Comparison of ENCODE assay signal across 9 mouse cellular contexts in genomic region chr6:125312581-125313355, GRCm38 (mm10). TPM values are rescaled to one million over a fixed set of nuclear protein-coding genes. Genes with fewer than 3 reads are reported as not detected.
A peak's percentile ranks its signal among the peaks of the same experiment; 100 is the strongest.
DNase-seq lines count a peak whose midpoint lies in the region; ATAC-seq and TF ChIP-seq lines count a peak whose summit lies in the region.
"Had no signal": no experiment of that assay in that cellular context is flagged by ENCODE, and none has a peak within 500 bp of the region (broad histone marks: within the 10 kb centered on the region; RNA-seq: fewer than 3 reads in every experiment).

No protein-coding gene starts in this region.

- no peak for TF ChIP-seq CTCF in bone marrow, adult 2 months (IDR thresholded peaks at IDR 0.05; ENCODE audit: control insufficient read depth, insufficient read depth, low read length)
- TF ChIP-seq CTCF in liver, postnatal 0 days (IDR thresholded peaks at IDR 0.05; ENCODE audit: low read depth): no peak
- no peak for TF ChIP-seq CTCF in stomach, postnatal 0 days (IDR thresholded peaks at IDR 0.05; ENCODE audit: low read depth)

- ATAC-seq in hindbrain, embryonic 13.5 days (ENCODE audit: low FRiP score): 0 out of 2 replicates have a peak, but pooled peaks have one; percentile 6
- no peak for ATAC-seq in liver, postnatal 0 days
- ATAC-seq in stomach, postnatal 0 days (ENCODE audit: low FRiP score, low TSS enrichment): no peak

- no peaks in the 10 kb centered on the region; the same call in 1 of the 2 replicates for H3K4me1 ChIP-seq in bone marrow, adult 2 months (ENCODE audit: control insufficient read depth, insufficient read depth, low read length)
- peaks cover 30% of the 10 kb centered on the region for H3K4me1 ChIP-seq in hindbrain, embryonic 13.5 days (replicated peaks)
- peaks cover 16% of the 10 kb centered on the region for H3K4me1 ChIP-seq in liver, postnatal 0 days (ENCODE audit: insufficient read depth)
- peaks cover 19% of the 10 kb centered on the region for H3K4me1 ChIP-seq in stomach, postnatal 0 days (replicated peaks; ENCODE audit: control insufficient read depth, insufficient read depth)

- H3K36me3 ChIP-seq in hindbrain, embryonic 13.5 days: no peaks in the 10 kb centered on the region
- H3K36me3 ChIP-seq in liver, postnatal 0 days (replicated peaks; ENCODE audit: insufficient read depth, low read length): peaks cover 8% of the 10 kb centered on the region
- H3K36me3 ChIP-seq in stomach, postnatal 0 days (ENCODE audit: control insufficient read depth, insufficient read depth, low read length): peaks cover 9% of the 10 kb centered on the region

- 57% methylated on average over 22 of the region's 22 CpGs for WGBS in bone marrow, adult 2 months
- 66% methylated on average over 22 of the region's 22 CpGs for WGBS in hindbrain, embryonic 13.5 days
- WGBS in liver, postnatal 0 days (ENCODE audit: insufficient replicate concordance): 45% methylated on average over 22 of the region's 22 CpGs
- WGBS in stomach, postnatal 0 days: 41% methylated on average over 22 of the region's 22 CpGs

- peaks cover 9% of the 10 kb centered on the region; the same call in 1 of the 2 replicates for H3K27me3 ChIP-seq in hindbrain, embryonic 13.5 days
- H3K27me3 ChIP-seq in liver, postnatal 0 days (ENCODE audit: insufficient read depth, low read length): no peaks in the 10 kb centered on the region
- no peaks in the 10 kb centered on the region for H3K27me3 ChIP-seq in stomach, postnatal 0 days (ENCODE audit: control insufficient read depth, insufficient read depth, low read length)

- H3K9me3 ChIP-seq in hindbrain, embryonic 13.5 days: no peaks in the 10 kb centered on the region
- H3K9me3 ChIP-seq in liver, postnatal 0 days (ENCODE audit: low read length): no peaks in the 10 kb centered on the region
- H3K9me3 ChIP-seq in stomach, postnatal 0 days (ENCODE audit: control insufficient read depth, low read length): no peaks in the 10 kb centered on the region

- H3K4me2 ChIP-seq in hindbrain, embryonic 13.5 days: peak overlapping the region; percentile 60
- peak overlapping the region; percentile 81 for H3K4me2 ChIP-seq in liver, postnatal 0 days (ENCODE audit: low read depth, low read length)
- peak overlapping the region; percentile 89 for H3K4me2 ChIP-seq in stomach, postnatal 0 days (replicated peaks; ENCODE audit: low read depth)

- H3K4me3 ChIP-seq in bone marrow, adult 2 months (replicated peaks; ENCODE audit: control insufficient read depth, low read depth, low read length): peak overlapping the region; percentile 83
- peak overlapping the region; percentile 36 for H3K4me3 ChIP-seq in hindbrain, embryonic 13.5 days
- H3K4me3 ChIP-seq in liver, postnatal 0 days (ENCODE audit: low read depth, low read length): peak overlapping the region; percentile 68
- peak overlapping the region; percentile 84 for H3K4me3 ChIP-seq in stomach, postnatal 0 days (ENCODE audit: low read depth, low read length)

- peak overlapping the region; percentile 68 for H3K27ac ChIP-seq in bone marrow, adult 2 months (ENCODE audit: control insufficient read depth, insufficient read depth, low read depth, low read length, poor library complexity)
- H3K27ac ChIP-seq in hindbrain, embryonic 13.5 days: no peak overlapping the region
- H3K27ac ChIP-seq in liver, postnatal 0 days (ENCODE audit: low read depth): peak overlapping the region; percentile 88
- peak overlapping the region; percentile 93 for H3K27ac ChIP-seq in stomach, postnatal 0 days (replicated peaks)

- peak overlapping the region; percentile 72 for H3K9ac ChIP-seq in hindbrain, embryonic 13.5 days
- peak overlapping the region; percentile 88 for H3K9ac ChIP-seq in liver, postnatal 0 days (replicated peaks)
- peak overlapping the region; percentile 98 for H3K9ac ChIP-seq in stomach, postnatal 0 days (ENCODE audit: low read length)

- no peak for TF ChIP-seq POLR2A in bone marrow, adult 2 months (IDR thresholded peaks at IDR 0.05; ENCODE audit: borderline replicate concordance, control insufficient read depth, low read depth, low read length)

- DNase-seq in embryo, embryonic 10.5 days (ENCODE audit: low spot score): peak; percentile 24
- DNase-seq in embryo, embryonic 11 days: no peak
- DNase-seq in liver, postnatal 0 days: no peak
- DNase-seq in stomach, postnatal 0 days (ENCODE audit: low spot score): no peak
- DNase-seq in layer of hippocampus, postnatal 36 days: no peak
- no peak for DNase-seq in urinary bladder, adult 2 months (ENCODE audit: low spot score)

- TF ChIP-seq EP300 in liver, postnatal 0 days (IDR thresholded peaks at IDR 0.05; ENCODE audit: low read depth): no peak
- TF ChIP-seq EP300 in stomach, postnatal 0 days (optimal IDR thresholded peaks at IDR 0.05): no peak

RNA-seq across cellular contexts. Expression of gene Ltbr, which starts 0.9 kb away (rescaled TPM):
- polyA plus RNA-seq in bone marrow, adult 2 months (2011; ENCODE audit: insufficient read depth, insufficient read length, low replicate concordance, missing spikeins): 12.4 and 23.2 TPM in 2 replicates
- 13.5 and 15.2 TPM in 2 replicates for polyA plus RNA-seq in hindbrain, embryonic 13.5 days (2015; fragmentation: Nextera tagmentation; extraction: Ambion mirVana)
- polyA plus RNA-seq in liver, postnatal 0 days (2015; fragmentation: Nextera tagmentation; extraction: Ambion mirVana): 31.8 TPM in 2 replicates
- 71.5 and 73.0 TPM in 2 replicates for polyA plus RNA-seq in stomach, postnatal 0 days (2015; fragmentation: Nextera tagmentation; extraction: Ambion mirVana)
- 1 to 10 TPM; 6.9 to 7.0 TPM for total RNA-seq in layer of hippocampus, postnatal 36 days (2021)
- polyA plus RNA-seq in urinary bladder, adult 2 months (2012; rRNA removed): 101 and 118 TPM in 2 replicates

RNA-seq across cellular contexts. Expression of gene Scnn1a, which starts 7.7 kb away (rescaled TPM):
- polyA plus RNA-seq in bone marrow, adult 2 months (2011; ENCODE audit: insufficient read depth, insufficient read length, low replicate concordance, missing spikeins): 1.7 and 5.6 TPM in 2 replicates
- polyA plus RNA-seq in hindbrain, embryonic 13.5 days (2015; fragmentation: Nextera tagmentation; extraction: Ambion mirVana): 0.29 and 0.31 TPM in 2 replicates
- polyA plus RNA-seq in liver, postnatal 0 days (2015; fragmentation: Nextera tagmentation; extraction: Ambion mirVana): 0.76 and 1.1 TPM in 2 replicates
- 18.5 and 20.6 TPM in 2 replicates for polyA plus RNA-seq in stomach, postnatal 0 days (2015; fragmentation: Nextera tagmentation; extraction: Ambion mirVana)
- 1 to 10 TPM; 4.1 to 4.3 TPM for total RNA-seq in layer of hippocampus, postnatal 36 days (2021)
- 2.9 and 3.9 TPM in 2 replicates for polyA plus RNA-seq in urinary bladder, adult 2 months (2012; rRNA removed)

RNA-seq across cellular contexts. Expression of gene Tuba3a, which starts 26.9 kb away (rescaled TPM):
- polyA plus RNA-seq in bone marrow, adult 2 months (2011; ENCODE audit: insufficient read depth, insufficient read length, low replicate concordance, missing spikeins): not detected in 2 replicates
- polyA plus RNA-seq in hindbrain, embryonic 13.5 days (2015; fragmentation: Nextera tagmentation; extraction: Ambion mirVana): not detected in 2 replicates
- polyA plus RNA-seq in liver, postnatal 0 days (2015; fragmentation: Nextera tagmentation; extraction: Ambion mirVana): not detected in 2 replicates
- 0.08 and 0.15 TPM in 2 replicates for polyA plus RNA-seq in stomach, postnatal 0 days (2015; fragmentation: Nextera tagmentation; extraction: Ambion mirVana)
- not detected for total RNA-seq in layer of hippocampus, postnatal 36 days (2021)
- polyA plus RNA-seq in urinary bladder, adult 2 months (2012; rRNA removed): 0.04 TPM in 1 of 2 replicates, not detected in the other
- total RNA-seq: heart, postnatal 10 days had no signal

RNA-seq across cellular contexts. Expression of gene Tnfrsf1a, which starts 36.4 kb away (rescaled TPM):
- polyA plus RNA-seq in bone marrow, adult 2 months (2011; ENCODE audit: insufficient read depth, insufficient read length, low replicate concordance, missing spikeins): 18.4 and 63.5 TPM in 2 replicates
- 15.1 and 15.7 TPM in 2 replicates for polyA plus RNA-seq in hindbrain, embryonic 13.5 days (2015; fragmentation: Nextera tagmentation; extraction: Ambion mirVana)
- polyA plus RNA-seq in liver, postnatal 0 days (2015; fragmentation: Nextera tagmentation; extraction: Ambion mirVana): 40.5 and 41.1 TPM in 2 replicates
- 75.3 and 77.7 TPM in 2 replicates for polyA plus RNA-seq in stomach, postnatal 0 days (2015; fragmentation: Nextera tagmentation; extraction: Ambion mirVana)
- total RNA-seq in layer of hippocampus, postnatal 36 days (2021): 10 to 100 TPM in 1 of 2 experiments, 1 to 10 TPM in 1; 9.9 to 12.6 TPM
- 140 and 152 TPM in 2 replicates for polyA plus RNA-seq in urinary bladder, adult 2 months (2012; rRNA removed)
